In the genomic region with DNA sequence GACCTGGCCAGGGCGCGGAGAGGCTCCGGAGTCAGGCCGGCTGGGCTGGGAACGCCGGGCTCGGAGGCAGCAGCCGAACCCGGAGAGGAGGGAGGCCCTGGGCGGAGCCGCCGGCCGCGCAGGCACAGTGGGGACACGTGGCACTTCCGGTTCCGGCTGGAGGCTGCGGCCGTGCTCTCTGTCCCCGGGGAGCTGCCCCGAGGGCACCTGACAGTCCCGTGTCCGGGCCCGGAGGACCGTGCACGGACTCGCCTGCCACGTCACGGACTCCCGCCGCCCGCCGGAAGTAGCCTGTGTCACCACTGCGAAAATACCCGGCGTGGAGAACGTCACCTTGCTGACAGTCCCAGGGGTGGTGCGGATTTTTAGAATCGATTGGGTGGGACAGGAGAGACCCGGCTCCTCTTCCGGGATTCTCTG, we compare ENCODE assay signal across 8 mouse cellular contexts. TPM values are rescaled to one million over a fixed set of nuclear protein-coding genes. Genes with fewer than 3 reads are reported as not detected.
DNase-seq lines count a peak whose midpoint lies in the region; ATAC-seq and TF ChIP-seq lines count a peak whose summit lies in the region.

No protein-coding gene starts in this region.

- peak; percentile 80 for TF ChIP-seq POLR2A in testis, adult 2 months (IDR thresholded peaks at IDR 0.05; ENCODE audit: control insufficient read depth, low read depth, low read length)

- peak; percentile 79 for ATAC-seq in G1E (ENCODE audit: extremely low read depth, insufficient number of reproducible peaks, low FRiP score, poor library complexity, severe bottlenecking)
- peak; percentile 99 for ATAC-seq in forebrain, embryonic 15.5 days (replicated peaks)
- ATAC-seq in neural tube, embryonic 14.5 days (ENCODE audit: low read depth), result peak; percentile 97

- peak overlapping the region; percentile 93 for H3K9ac ChIP-seq in forebrain, embryonic 15.5 days (replicated peaks)
- peak overlapping the region; percentile 95 for H3K9ac ChIP-seq in neural tube, embryonic 14.5 days (replicated peaks; ENCODE audit: low read depth, low read length)

- WGBS in forebrain, embryonic 15.5 days, result 0% methylated on average over 38 of the region's 41 CpGs
- WGBS in neural tube, embryonic 14.5 days, result 0% methylated on average over 34 of the region's 41 CpGs

- H3K4me1 ChIP-seq in G1E (ENCODE audit: insufficient read depth, low read depth, low read length), result peaks cover 52% of the 10 kb centered on the region
- H3K4me1 ChIP-seq in forebrain, embryonic 15.5 days, result peaks cover 29% of the 10 kb centered on the region
- H3K4me1 ChIP-seq in neural tube, embryonic 14.5 days (ENCODE audit: control insufficient read depth, insufficient read depth, low read length), result peaks cover 18% of the 10 kb centered on the region
- H3K4me1 ChIP-seq in testis, adult 2 months (ENCODE audit: control insufficient read depth, insufficient read depth, low read length), result peaks cover 6% of the 10 kb centered on the region

- no peaks in the 10 kb centered on the region for H3K27me3 ChIP-seq in G1E (ENCODE audit: insufficient read depth, low read length)
- no peaks in the 10 kb centered on the region for H3K27me3 ChIP-seq in forebrain, embryonic 15.5 days
- H3K27me3 ChIP-seq in neural tube, embryonic 14.5 days (ENCODE audit: control insufficient read depth, insufficient read depth, low read length), result no peaks in the 10 kb centered on the region
- no peaks in the 10 kb centered on the region for H3K27me3 ChIP-seq in testis, adult 2 months (ENCODE audit: control insufficient read depth, insufficient read depth, low read length)

- H3K9me3 ChIP-seq in G1E (replicated peaks), result no peaks in the 10 kb centered on the region
- no peaks in the 10 kb centered on the region for H3K9me3 ChIP-seq in forebrain, embryonic 15.5 days
- no peaks in the 10 kb centered on the region for H3K9me3 ChIP-seq in neural tube, embryonic 14.5 days (ENCODE audit: control insufficient read depth, low read length)

- intact Hi-C loops in heart, postnatal 25 days (cut with DNase I), result no loop called here

- H3K27ac ChIP-seq in forebrain, embryonic 15.5 days (replicated peaks), result peak overlapping the region; percentile 54
- peak overlapping the region; percentile 77 for H3K27ac ChIP-seq in neural tube, embryonic 14.5 days (ENCODE audit: low read depth, low read length)
- peak overlapping the region; percentile 79 for H3K27ac ChIP-seq in testis, adult 2 months (ENCODE audit: control insufficient read depth, insufficient read depth, low read depth, low read length)

- peaks cover 20% of the 10 kb centered on the region for H3K36me3 ChIP-seq in G1E (replicated peaks)
- H3K36me3 ChIP-seq in forebrain, embryonic 15.5 days, result no peaks in the 10 kb centered on the region
- H3K36me3 ChIP-seq in neural tube, embryonic 14.5 days (ENCODE audit: control insufficient read depth, insufficient read depth, low read length), result no peaks in the 10 kb centered on the region
- no peaks in the 10 kb centered on the region for H3K36me3 ChIP-seq in testis, adult 2 months (ENCODE audit: control insufficient read depth, insufficient read depth, low read length)

- H3K4me2 ChIP-seq in forebrain, embryonic 15.5 days (replicated peaks), result peak overlapping the region; percentile 77
- H3K4me2 ChIP-seq in neural tube, embryonic 14.5 days (ENCODE audit: low read depth, low read length), result peak overlapping the region; percentile 93

- peak; percentile 97 for DNase-seq in G1E (ENCODE audit: low spot score)
- peak; percentile 94 for DNase-seq in cerebellum, adult 11-12 months
- DNase-seq in heart, postnatal 25 days (ENCODE audit: low spot score), result peak; percentile 92
- DNase-seq in layer of hippocampus, adult 18-20 months (ENCODE audit: low spot score in 2 of 2), result peak; percentile 85 to 90
- DNase-seq in lung, adult 18-20 months, result peak; percentile 95 to 96

- peak overlapping the region; percentile 96 for H3K4me3 ChIP-seq in G1E (ENCODE audit: low read depth, low read length)
- peak overlapping the region; percentile 87 for H3K4me3 ChIP-seq in forebrain, embryonic 15.5 days
- H3K4me3 ChIP-seq in neural tube, embryonic 14.5 days (ENCODE audit: low read depth, low read length), result peak overlapping the region; percentile 95
- peak overlapping the region; percentile 95 for H3K4me3 ChIP-seq in testis, adult 2 months (ENCODE audit: control insufficient read depth, low read depth, low read length)

- no peak for TF ChIP-seq CTCF in G1E (IDR thresholded peaks at IDR 0.05; ENCODE audit: low read depth, low read length)
- TF ChIP-seq CTCF in testis, adult 2 months (IDR thresholded peaks at IDR 0.05; ENCODE audit: control insufficient read depth, insufficient read depth, insufficient replicate concordance, low read depth, low read length), result no peak

RNA-seq across cellular contexts. Expression of a gene that starts 7.1 kb away (rescaled TPM):
- total RNA-seq in G1E (2014; fragmentation: Nextera tagmentation) (35.7 and 40.9 TPM in 2 replicates), G1E (2017) (7.7 and 8.2 TPM in 2 replicates)
- 22.4 and 24.7 TPM in 2 replicates for polyA plus RNA-seq in G1E (2012)
- polyA plus RNA-seq in forebrain, embryonic 15.5 days (2015; fragmentation: Nextera tagmentation; extraction: Ambion mirVana), result 10.7 and 10.9 TPM in 2 replicates
- 10 to 100 TPM; 16.3 to 16.7 TPM for total RNA-seq in heart, postnatal 25 days (2021)
- total RNA-seq in layer of hippocampus, adult 18-20 months (2021), result 10 to 100 TPM; 17.8 to 19.4 TPM
- 21.1 and 22.8 TPM in 2 replicates for polyA plus RNA-seq in neural tube, embryonic 14.5 days (2014; fragmentation: Nextera tagmentation; extraction: Ambion mirVana)
- polyA plus RNA-seq in testis, adult 2 months (2012; rRNA removed), result 19.7 and 22.1 TPM in 2 replicates

RNA-seq across cellular contexts. Expression of a gene that starts 7.1 kb away (rescaled TPM):
- 103 and 125 TPM in 2 replicates for total RNA-seq in G1E (2014; fragmentation: Nextera tagmentation)
- total RNA-seq in G1E (2017), result 58.7 and 59.2 TPM in 2 replicates
- 2.9 and 4.0 TPM in 2 replicates for polyA plus RNA-seq in G1E (2012)
- polyA plus RNA-seq in forebrain, embryonic 15.5 days (2015; fragmentation: Nextera tagmentation; extraction: Ambion mirVana), result 145 and 151 TPM in 2 replicates
- total RNA-seq in heart, postnatal 25 days (2021), result 100 to 1,000 TPM; 128 to 129 TPM
- 10 to 100 TPM; 64.5 to 65.9 TPM for total RNA-seq in layer of hippocampus, adult 18-20 months (2021)
- polyA plus RNA-seq in neural tube, embryonic 14.5 days (2014; fragmentation: Nextera tagmentation; extraction: Ambion mirVana), result 228 and 250 TPM in 2 replicates
- 11.8 and 14.9 TPM in 2 replicates for polyA plus RNA-seq in testis, adult 2 months (2012; rRNA removed)

Comparison
In these comparisons a context has a peak if more than half of its experiments do, and no peak if none do; other contexts are left out.
1. Peak in every context shown above with its lines: DNase-seq, ATAC-seq, H3K4me3 ChIP-seq and H3K27ac ChIP-seq.